Mouse (Mus musculus): Measurements from ENCODE around the gene Gcdh. TPM values are rescaled to one million over a fixed set of nuclear protein-coding genes. Genes with fewer than 3 reads are reported as not detected.

Gene Gcdh
- total RNA-seq, 2 experiments from 2014 or later: 34.7 to 34.8 TPM

Small RNA genes lying within 50 kb of the gene (microRNA-seq; reads per million reads assigned to microRNA genes)
- gene Gm24197 (ENCODE audit: borderline replicate concordance in 2 of 2): 0 reads per million in 2 experiments
- gene Mir7069 (ENCODE audit: borderline replicate concordance in 2 of 2): 0.74 to 1.6 reads per million in 2 experiments

Other genes with a start within 250 kb of the Gcdh start
- 1 to 10 TPM; 5.9 to 7.1 TPM for gene Ier2, start 231.1 kb downstream of the Gcdh start, total RNA-seq (2021)
- 10 to 100 TPM; 36.7 to 40.2 TPM for gene Trmt1, start 207.6 kb downstream of the Gcdh start, total RNA-seq (2021)
- gene Nacc1, start 206.1 kb downstream of the Gcdh start, total RNA-seq (2021): 10 to 100 TPM; 20.0 to 22.2 TPM
- gene Lyl1, start 192.5 kb downstream of the Gcdh start, total RNA-seq (2021): 1 to 10 TPM; 1.3 to 2.0 TPM
- gene G430095P16Rik, start 170.9 kb downstream of the Gcdh start, total RNA-seq (2021): under 1 TPM; 0.54 to 0.67 TPM
- 100 to 1,000 TPM; 447 to 529 TPM for gene Nfix, start 93.6 kb downstream of the Gcdh start, total RNA-seq (2021)
- gene Dand5, start 71.1 kb downstream of the Gcdh start, total RNA-seq (2021): 1 to 10 TPM; 9.5 to 9.6 TPM
- gene Gadd45gip1, start 62.4 kb downstream of the Gcdh start, total RNA-seq (2021): 10 to 100 TPM; 20.5 to 22.6 TPM
- gene Rad23a, start 53.3 kb downstream of the Gcdh start, total RNA-seq (2021): 100 to 1,000 TPM; 134 TPM
- 100 to 1,000 TPM; 178 to 214 TPM for gene Calr, start 47.0 kb downstream of the Gcdh start, total RNA-seq (2021)
- 10 to 100 TPM; 21.2 to 24.2 TPM for gene Farsa, start 36.9 kb downstream of the Gcdh start, total RNA-seq (2021)
- gene Syce2, start 21.8 kb downstream of the Gcdh start, total RNA-seq (2021): 1 to 10 TPM in 1 of 2 experiments, under 1 TPM in 1; 0.95 to 1.2 TPM
- gene Klf1, start 8.0 kb upstream of the Gcdh start, total RNA-seq (2021): not detected
- 1 to 10 TPM; 4.5 to 5.7 TPM for gene Dnase2a, start 14.6 kb upstream of the Gcdh start, total RNA-seq (2021)
- gene Mast1, start 43.4 kb upstream of the Gcdh start, total RNA-seq (2021): not detected
- not detected for gene Rtbdn, start 53.1 kb upstream of the Gcdh start, total RNA-seq (2021)
- gene Gm49661, start 75.5 kb upstream of the Gcdh start, total RNA-seq (2021): not detected
- 100 to 1,000 TPM; 192 to 200 TPM for gene Prdx2, start 75.7 kb upstream of the Gcdh start, total RNA-seq (2021)
- gene Rnaseh2a, start 75.8 kb upstream of the Gcdh start, total RNA-seq (2021): 10 to 100 TPM; 22.2 to 24.7 TPM
- 1 to 10 TPM; 5.1 to 6.9 TPM for gene Junb, start 84.8 kb upstream of the Gcdh start, total RNA-seq (2021)
- 1 to 10 TPM; 1.1 to 1.3 TPM for gene Hook2, start 96.7 kb upstream of the Gcdh start, total RNA-seq (2021)
- not detected for gene Best2, start 120.6 kb upstream of the Gcdh start, total RNA-seq (2021)
- gene Asna1, start 131.4 kb upstream of the Gcdh start, total RNA-seq (2021): 10 to 100 TPM; 45.6 to 48.2 TPM
- gene Trir, start 132.9 kb upstream of the Gcdh start, total RNA-seq (2021): 10 to 100 TPM; 66.5 to 69.4 TPM
- gene Tnpo2, start 143.0 kb upstream of the Gcdh start, total RNA-seq (2021): 10 to 100 TPM; 23.5 to 27.9 TPM
- 1 to 10 TPM; 1.8 to 2.2 TPM for gene Fbxw9, start 166.1 kb upstream of the Gcdh start, total RNA-seq (2021)
- gene Gm5741, start 174.1 kb upstream of the Gcdh start, total RNA-seq (2021): not detected
- gene Dhps, start 177.8 kb upstream of the Gcdh start, total RNA-seq (2021): 10 to 100 TPM; 18.6 to 20.3 TPM
- gene Wdr83os, start 186.8 kb upstream of the Gcdh start, total RNA-seq (2021): 10 to 100 TPM; 39.8 to 43.1 TPM
- gene Wdr83, start 187.4 kb upstream of the Gcdh start, total RNA-seq (2021): 10 to 100 TPM; 14.9 to 21.8 TPM
- gene Man2b1, start 189.3 kb upstream of the Gcdh start, total RNA-seq (2021): 10 to 100 TPM in 1 of 2 experiments, 1 to 10 TPM in 1; 7.3 to 12.6 TPM
- gene Zfp791, start 229.2 kb upstream of the Gcdh start, total RNA-seq (2021): 1 to 10 TPM in 1 of 2 experiments, under 1 TPM in 1; 1.00 to 1.4 TPM

Measured in gastrocnemius, postnatal 25 days (tissue).